Mouse (Mus musculus) urinary bladder, adult 18-20 months (tissue): Measurements from ENCODE around the gene Lrmda.

Experiments used
- DNase-seq, 2 experiments: peaks; one replicate each; pipeline ENCODE4 v3.0.0; 2022; ENCODE audit warnings: low spot score in 2 of 2, mixed read lengths in 2 of 2

The Lrmda gene

DNA sequence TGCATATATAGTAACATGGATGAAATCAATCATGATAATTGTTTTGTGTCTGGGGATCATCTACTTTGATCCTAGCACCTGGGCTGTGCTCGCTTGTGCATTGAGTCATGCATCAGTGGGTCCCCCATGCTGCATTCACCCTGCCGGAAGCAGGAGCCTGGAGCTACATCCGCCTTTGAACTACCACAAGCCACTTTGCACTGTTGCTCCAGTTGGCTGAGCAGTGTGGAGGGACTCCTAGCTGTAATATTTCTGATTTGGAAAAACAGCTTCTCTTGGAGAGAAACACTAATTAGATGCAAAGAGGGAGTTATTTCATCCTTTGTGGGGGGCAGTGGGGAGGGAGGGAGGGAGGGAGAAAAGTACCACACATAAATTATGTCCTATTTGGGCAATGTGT lies 220.8 kb downstream of the Lrmda start:
- DNase-seq: no peak

DNA sequence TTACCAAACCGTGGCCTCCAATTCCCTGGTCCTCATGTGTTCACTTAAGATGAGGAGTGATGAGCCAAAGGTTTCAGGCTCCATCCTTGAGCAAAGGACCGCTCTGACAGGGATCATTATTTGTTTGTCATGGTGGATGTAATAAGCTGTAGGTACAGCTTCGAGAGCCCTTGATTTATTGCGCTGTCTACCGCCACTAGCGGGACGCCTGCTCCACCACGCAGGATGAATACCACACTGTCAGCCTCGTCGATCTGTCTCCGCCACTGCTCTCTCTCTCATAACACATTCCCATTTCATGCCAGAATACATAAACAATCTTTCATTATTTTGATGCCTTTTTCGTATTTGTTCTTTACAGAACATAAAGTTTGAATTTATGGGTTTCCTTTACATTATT lies 235.9 kb downstream of the Lrmda start:
- no peak for DNase-seq

DNA sequence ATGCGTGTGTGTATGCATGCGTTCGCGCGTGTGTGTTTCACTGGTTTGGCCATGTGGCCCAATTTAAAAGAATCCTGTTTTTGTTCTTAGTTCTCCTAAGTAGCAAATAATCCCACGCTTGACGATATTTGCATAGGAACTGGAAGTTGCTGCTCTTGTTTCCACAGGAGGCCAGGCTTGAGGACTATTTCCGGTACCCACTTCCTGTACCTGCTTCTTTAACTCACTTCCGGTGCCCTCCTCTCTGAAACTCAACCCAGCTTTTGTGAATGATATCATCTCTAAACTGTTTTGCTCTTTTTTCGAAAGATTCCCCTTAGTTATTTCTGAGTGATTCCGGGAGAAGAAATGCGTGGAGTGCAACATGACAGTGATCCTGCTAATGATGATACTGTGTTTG lies 236.8 kb downstream of the Lrmda start:
- no peak for DNase-seq

DNA sequence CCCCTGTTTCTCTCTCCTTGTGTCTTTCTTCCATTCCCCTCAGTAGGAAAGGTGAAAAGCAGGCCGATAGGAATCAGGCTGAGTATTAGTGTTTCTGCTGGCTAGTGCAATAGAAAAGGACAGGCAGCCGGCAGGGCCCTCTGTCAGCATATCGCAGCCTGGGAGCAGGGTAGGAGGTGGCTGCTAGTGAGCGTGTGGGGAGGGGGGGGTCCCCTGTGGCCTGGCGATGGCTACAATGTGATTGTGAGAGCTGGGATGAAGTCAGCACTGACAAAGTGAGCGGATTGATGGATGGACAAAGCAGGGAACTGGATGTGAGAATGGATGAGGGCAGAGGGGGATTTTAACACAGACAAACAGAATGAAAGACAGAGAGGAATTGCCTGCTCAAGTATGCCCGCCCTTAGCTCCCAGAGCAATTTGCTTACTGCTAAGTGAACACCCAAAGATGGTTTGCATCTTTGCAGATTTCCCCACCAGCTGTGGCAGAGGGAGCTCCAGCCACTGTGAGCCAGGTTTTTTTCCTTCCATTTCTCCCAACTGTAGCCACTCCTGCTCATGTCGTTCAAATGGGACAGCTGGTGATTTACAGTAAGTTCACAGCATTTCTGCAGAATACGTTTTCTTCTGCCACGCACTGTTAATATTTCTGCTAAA lies 240.0 kb downstream of the Lrmda start:
- no peak for DNase-seq

DNA sequence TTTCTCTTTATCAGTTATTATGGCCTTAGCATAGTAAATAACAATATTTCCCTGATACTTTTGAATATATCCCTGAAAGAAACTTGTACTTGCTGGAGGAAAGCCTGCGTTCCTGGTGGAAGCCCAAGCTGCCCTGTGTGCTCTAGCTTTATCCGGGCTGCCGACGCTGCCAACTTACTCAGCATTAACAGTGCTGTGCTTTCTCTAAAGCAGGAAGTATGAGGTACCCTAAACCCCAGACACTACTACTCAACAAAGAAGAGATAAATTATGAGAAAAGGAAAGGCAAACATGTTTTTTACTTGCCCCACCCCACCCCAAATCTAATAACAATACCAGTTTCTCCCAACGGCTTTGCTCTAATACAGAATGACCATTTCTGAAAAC lies 240.5 kb downstream of the Lrmda start:
- no peak for DNase-seq

DNA sequence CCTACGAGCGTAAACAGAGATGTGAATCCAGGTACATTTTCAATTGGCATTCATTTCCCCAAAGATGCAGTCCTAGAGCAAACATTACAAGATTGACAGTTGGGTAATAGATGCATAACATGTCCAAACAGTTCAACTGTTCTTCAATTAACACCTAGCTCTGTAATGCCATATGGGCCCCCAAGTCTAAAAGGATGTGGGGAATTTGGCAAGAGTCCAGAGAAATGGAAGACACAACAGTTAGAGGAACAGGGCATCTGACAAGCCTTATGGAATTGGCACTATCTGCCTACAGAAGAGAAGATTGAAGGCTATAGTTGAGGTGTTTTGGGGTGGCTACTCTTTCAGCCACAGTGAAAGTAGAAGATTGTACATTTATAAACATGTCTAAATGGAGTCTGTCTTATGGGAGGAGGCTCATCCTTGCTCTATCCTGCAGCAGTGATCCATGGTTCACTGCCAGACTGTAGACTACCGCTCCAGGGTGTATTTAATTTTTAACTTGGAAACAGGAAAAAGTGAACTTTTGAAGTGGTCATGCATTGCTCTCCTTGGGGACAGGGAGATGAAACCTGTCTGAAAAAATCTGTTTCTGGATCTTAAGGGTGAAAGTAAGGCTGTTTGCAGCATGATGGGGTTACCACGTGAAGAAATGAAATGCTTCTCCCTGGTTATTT lies 245.9 kb downstream of the Lrmda start:
- DNase-seq: no peak

DNA sequence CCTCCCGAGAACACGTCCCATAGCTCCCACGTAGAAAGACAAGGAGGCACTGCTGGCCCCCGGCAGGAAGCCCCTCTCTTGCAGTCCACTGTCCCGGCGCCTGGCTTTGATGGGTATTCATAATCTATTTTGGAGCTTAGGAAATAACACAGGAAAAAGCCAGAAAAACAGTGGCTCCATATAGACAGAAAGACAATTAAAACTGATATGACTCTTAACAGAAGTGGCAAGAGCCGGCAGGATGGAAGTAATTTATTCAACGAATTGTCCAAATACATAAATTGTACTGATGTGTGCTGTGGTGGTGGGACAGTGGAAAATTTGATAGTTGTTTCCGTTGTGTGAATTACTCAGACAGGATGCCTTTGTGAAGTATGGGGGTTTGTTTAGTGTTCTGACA lies 250.3 kb downstream of the Lrmda start:
- DNase-seq: no peak

DNA sequence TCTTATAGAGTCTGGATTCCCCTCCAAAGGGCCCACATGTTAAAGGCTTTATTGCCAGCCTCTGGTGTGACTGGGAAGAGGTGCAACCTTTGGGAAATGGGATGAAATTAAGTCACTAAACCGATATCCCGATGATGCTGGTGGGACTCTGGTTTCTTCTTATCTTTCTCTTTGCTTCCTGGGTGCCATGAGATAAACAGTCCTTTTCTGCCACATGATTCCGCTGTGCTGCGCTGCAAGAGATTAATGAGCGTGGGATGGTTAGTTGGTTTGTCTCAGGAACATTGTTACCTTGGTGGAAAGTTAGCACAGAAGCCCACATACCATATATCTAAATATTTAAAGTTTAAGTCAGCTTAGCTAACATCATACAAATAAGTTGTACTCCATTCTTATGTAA lies 258.5 kb downstream of the Lrmda start:
- no peak for DNase-seq

DNA sequence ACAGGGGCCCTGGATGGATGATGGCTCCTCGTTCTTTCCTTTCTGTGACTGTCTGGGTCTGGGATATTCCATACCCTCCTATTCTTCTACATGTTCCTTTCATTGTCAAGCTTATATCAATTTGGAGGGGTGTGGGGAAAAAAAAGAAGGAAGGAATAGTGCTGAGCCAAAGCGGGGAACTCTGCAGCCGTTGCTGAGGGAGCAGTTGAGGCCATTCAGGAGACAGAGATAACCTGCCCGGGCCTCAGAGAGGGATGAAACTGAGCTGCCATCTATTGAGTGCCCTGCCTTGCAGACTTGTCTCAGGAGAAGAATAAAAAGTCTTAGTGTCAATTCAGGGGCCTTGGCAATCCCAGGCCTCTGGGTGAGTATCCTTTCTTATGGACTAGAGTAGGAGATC lies 260.1 kb downstream of the Lrmda start:
- no peak for DNase-seq

DNA sequence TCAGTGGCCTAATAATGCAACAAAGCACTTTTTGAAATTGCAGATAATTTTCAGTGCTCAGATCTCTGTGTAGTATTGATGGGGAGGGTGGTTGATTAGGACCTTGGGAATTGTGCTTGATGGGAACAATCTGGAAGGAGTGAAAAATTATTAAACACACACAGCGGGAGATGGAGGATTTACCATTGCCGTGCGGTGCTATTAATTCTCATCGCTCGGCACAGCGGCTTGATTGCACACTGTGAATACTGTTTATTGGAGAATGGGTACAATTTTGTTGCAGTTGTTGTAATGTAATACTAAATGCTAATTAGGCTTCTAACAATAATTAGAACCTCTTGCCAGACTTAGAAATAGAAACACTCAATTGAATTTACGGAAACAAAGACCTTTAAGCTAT lies 262.1 kb downstream of the Lrmda start:
- DNase-seq: no peak

DNA sequence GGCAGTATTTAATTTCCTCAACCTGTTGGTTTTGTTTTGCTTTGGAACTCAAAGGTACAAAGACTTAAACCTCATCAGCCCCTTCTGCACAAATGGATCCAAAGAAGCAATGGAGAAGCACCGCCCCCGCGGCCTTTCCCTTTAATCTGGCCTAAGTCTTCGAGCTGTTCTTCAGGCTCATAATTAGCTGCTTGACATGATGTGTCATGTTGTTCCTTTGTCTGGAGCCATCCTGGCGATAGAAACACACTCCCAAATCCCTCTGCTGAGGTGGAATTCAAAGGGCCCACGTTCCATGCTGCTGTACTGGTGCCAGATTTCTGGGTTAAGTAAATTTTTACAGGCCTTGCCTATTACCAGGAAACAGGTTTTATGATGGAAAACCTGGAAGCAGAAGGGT lies 263.3 kb downstream of the Lrmda start:
- no peak for DNase-seq

DNA sequence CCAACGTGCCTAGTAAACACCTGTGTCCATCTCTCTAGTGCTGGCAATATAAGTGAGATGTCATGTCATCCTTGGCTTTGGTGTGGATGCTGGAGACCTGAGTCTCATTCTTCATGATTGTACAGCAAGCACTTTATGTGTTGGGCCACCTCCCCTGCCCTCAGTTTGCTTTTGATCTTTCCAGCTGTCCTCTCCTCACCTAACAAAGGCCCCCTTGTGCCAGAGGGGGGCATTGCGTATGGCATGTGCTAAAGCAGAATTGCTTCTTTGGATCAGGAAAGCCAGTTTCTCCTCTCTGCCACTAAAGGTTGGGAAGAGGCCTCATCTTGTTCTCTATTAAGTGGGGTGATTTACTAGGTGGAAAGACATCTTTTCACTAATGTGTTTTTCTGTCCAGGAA lies 264.2 kb downstream of the Lrmda start:
- DNase-seq: no peak

DNA sequence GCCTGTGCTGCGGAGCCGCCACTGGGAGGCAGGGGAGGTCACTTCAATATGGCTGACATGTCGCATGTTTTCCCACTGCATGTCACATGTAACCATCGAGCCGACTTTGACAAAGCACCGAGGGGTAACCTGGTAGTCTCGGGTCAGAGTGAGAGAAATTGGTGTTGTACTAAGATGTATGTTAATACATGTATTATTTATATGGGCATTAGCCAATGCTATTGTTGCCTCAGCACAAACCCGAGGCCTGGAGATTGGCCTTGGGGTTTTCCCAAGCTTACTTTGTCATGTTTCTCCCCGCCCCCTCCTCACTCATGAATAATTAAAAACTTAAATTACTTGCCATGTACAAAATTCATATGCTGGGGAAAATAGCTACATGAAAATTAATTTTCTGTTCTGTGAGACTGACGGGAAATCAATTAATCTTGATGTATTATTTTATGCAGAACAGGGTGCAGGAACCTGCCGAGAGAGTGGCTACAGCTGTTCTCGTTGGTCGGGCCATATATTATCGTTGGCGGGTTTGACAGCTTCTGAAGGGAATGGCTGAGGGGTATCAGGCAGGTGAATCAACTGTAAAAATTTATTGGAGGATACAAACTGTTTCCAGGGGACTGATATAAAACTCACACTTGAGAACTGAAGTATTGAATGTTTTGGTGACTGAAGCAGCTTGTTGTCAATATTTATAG lies 265.5 kb downstream of the Lrmda start:
- no peak for DNase-seq

DNA sequence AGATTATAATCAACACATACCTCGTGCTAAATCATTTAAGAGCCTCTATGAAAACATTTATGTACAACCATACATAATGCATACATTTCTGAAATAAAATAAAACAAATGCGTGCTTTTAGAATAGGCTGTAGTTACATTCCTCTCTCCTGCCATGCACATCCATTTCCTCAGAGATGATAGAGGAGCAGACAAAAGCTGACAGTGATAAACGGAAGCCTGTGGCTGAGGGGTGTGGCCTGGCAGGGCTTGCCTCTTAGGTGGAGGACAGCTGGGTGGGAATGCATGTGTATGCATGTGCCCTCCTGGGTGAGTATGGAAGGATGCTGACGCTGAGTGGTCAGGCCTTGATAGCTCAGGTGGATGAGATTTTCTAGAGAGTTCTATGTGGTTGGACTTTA lies 266.3 kb downstream of the Lrmda start:
- DNase-seq: no peak

DNA sequence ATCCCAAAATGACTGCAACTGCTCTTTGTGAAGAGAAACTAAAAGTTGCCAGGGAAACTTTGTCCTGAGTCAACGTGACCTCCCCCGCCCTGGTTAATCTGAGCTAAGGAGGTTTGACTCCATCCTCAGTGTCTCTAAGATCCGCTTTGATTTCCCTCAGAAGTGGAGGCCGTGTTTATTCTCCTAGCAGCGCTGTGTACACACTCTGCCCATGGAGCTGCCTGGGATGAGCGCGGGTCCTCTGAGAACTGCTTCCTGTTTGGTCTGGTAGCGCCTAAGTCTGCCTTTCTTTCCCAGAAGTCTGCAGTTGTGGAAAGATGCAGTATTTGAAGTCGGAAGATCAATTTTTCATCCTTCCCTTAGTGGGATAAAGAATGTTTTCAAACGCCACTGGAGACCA lies 268.7 kb downstream of the Lrmda start:
- DNase-seq: no peak

DNA sequence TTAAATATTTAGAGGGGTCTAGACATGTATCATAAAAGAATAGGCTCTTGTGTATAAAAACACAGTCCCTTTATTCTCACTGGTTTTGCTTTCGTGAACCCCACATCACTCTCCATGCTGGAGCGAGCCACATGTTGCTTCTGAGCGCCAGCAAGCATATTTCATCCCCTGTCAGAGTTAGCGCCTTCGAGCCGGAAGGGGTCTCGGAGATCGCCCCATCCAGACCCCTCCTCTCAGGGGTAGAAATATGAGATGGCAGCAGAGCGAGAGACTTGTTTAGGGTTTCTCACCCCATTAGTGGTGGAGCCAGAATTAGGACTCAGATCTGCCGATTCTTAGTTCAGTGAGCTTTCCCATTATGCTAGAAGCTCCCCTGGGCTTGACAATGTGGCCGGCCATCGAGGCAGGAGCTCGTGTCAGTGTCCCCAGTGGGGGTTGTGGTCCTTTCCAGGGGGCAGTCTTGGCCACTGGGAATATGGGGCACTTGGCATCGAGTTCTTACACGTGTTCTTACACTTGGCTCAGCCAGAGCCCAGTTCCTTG lies 269.9 kb downstream of the Lrmda start:
- DNase-seq: no peak

DNA sequence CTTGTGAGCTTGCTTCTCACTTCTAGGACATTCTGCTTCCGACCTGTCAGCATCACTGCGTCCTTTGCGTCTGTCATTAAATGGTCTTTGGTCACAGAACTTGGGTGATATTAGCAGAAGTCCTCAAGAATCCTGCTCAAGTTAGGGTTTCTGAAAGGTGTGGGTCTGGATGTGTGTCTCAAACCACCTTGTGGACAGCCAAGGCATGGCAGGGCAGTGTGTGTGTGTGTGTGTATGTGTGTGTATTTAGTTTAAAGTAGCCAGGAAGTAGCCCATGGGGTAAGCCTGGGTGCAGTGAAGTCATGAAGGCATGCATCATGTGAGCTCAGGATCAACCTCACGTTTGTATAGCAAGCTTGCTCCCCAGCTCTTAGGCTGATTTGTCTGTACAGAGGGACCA lies 274.9 kb downstream of the Lrmda start:
- no peak for DNase-seq

DNA sequence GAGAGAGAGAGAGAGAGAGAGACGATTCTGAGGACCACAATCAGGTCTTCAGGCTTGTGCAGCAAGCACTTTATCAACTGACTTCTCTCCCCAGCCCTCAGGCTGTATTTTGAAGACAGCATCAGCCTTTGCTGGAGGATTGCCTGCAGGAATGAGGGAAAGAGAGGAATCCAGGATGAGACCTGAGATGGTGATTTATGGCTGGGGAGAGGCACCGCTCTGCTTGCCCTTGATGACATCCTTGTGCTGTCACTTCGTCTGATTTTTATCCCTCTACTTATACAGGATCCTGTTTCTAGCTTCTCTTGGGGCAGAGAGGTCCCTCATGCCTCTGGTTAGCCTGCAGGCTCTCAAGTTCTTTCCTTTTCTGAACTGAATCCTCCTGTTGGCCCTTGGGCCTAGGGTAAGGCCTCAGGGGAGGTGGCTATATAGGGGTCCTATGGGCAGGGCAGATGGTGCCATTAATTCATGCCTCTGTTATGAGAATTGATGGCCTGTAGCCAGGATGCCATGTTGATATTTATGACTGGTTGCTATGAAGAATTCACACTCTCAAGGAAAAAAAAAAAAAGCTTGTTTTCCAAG lies 277.2 kb downstream of the Lrmda start:
- no peak for DNase-seq

DNA sequence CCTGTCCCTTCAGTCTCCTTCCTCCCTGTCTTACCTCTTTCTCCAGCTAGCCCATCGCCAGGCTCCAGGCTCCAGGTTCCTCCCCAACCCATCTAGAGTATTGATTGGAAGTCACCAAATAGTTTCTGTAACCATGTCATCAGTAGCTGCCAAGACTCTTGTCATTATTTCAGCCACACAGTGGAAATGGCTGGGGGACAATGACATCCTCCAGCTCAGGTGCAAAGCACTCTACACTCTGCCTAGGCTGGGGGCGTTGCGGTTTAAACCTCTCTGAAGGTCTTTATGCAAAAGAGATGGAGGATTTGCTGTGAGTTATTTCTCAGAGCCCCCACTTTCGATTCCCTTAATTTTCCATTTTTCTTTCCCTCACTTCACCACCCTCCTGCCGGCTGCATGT lies 287.2 kb downstream of the Lrmda start:
- DNase-seq: no peak

DNA sequence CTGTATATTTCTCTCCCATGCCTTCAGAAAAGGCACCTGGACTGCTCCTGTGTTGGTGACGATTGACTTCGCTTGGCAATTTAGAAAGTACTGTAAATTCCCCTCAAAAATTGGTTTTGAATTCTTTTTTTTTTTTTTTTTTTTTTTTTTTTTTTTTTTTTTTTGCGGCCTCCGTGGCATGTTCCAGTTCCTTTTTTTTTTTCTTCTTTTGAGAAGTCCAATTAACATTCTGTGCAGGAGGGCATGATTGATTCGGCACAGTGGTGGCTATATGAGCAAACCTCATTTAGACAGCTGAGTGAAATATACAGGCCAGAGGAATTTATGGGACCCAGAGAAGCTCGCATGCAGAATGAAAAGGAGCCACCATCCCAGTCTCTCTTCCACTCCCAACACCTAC lies 288.5 kb downstream of the Lrmda start:
- DNase-seq: no peak

DNA sequence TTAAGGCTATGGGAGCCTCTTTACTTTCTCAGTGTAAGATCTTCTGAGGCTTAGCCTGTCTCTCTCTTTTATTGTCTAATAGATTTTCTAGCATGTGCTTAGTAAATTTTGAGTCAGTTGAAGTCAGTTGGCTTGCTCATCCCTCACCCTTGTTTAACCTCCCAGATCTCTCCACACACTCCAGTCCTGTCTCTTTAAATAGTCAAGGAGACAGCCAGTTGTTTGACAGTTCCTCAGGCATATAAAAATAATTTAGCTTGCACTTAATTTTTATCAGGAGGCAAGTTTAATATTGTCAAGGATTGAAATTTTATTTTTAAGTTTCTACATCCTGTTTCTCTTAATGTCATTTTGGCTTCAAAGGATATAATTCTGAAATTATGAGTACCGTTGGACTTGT lies 303.5 kb downstream of the Lrmda start:
- no peak for DNase-seq

DNA sequence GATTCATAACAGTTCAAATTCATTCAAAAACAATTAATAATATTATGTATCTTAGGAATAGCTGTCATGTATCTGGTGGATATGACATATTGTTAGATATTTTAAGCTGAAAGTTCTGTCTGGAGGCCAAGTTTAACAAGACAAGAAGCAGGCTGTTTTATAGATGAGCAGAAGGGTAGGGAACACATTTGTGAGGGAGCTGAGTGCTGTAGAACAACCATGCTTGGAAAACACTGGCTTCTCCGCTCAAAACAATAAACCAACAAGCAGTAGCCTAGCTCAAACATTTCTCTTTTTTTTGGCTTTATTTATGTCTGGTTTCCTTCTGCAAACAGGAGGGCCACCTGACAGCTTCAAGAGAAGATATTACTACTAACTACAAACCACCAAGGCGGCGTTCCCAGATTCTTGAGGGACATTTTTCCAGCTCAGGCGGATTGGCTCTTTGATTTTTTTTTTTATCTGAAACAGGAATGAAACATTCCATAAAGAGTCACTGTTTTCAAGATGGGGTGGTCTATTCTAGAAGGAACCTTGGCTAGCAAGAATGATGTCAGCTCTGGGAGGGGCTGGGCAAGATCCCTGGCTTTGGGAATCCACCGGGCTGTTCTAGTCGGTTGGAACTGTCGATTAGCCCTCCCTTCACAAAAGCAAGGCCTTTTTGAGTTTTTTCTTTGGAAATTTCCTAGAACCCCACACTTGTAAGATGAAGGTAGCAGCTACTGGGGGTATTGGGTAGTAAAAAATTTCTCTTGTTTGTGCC lies 304.2 kb downstream of the Lrmda start:
- no peak for DNase-seq
